Mouse (Mus musculus) brain, embryonic 18.5 days (tissue): ENCODE data around the gene Osbpl10.
"Not testable (repeated sequence)": the region's sequence is repeated elsewhere in the genome, so short reads cannot be mapped to it uniquely, and the experiment has no call there.

Experiments
- DNase-seq: peaks from one replicate; pipeline ENCODE4 v3.0.0-alpha.2; 2012; ENCODE audit warnings: low read depth, low spot score

The Osbpl10 gene

DNA sequence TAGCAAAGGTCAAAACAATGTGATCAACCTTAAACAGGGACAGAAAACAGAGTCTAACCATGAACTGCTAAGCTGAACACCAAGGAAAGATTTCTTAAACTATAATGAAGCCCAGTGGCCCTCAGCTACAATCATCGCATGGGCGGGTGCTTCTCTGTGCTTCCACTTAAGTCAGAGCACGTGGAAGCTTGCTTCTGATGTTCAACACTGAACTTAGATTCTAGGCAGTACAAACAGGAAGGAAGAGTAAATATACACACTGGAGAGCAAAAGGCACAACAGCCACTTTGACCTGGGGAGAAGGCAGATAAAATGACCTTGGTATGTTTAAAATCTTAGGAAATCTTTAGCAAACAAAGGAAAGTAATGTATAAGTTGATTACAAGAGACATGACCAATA, 293.2 kb downstream of the Osbpl10 start:
- DNase-seq = no peak

- not testable (repeated sequence) for DNase-seq
Observed at GRCm38 (mm10) chr9:115272451-115272850, 294.1 kb downstream of the Osbpl10 start.

GRCm38 (mm10) chr9:115273095-115273649, 294.8 kb downstream of the Osbpl10 start:
- DNase-seq = no peak

GRCm38 (mm10) chr9:115274806-115275205, 296.4 kb downstream of the Osbpl10 start:
- DNase-seq = no peak

DNA sequence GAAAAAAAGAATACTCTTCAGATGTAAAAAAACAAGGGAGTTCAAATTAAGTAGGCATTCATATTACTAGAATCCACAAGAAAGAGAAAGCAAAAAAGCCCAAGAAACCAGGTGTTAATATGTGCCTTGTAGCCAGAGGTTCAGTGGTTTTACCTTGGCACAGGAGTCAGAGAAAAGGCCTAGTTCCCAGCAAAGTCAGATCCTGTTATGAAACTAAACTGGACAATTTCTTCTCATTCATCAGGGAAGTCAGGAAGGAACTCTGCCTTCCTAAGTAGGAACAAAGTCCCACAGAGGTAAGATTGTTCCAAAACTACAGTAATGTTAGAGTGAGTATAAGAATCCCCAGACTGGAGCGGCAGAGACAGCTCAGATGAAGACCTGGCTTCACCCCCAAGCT, 300.3 kb downstream of the Osbpl10 start:
- DNase-seq = no peak
